Mouse (Mus musculus) myocyte (in vitro differentiated cells): ENCODE measurements around the gene Grid2.

ENCODE experiments used
- CEBPB ChIP-seq: IDR thresholded peaks from 2 replicates; pipeline ENCODE4 v1.6.1; 2011; ENCODE audit warnings: mild to moderate bottlenecking, moderate library complexity; ENCODE audit not compliant: poor library complexity, insufficient read depth, severe bottlenecking
- POLR2A ChIP-seq: IDR thresholded peaks from one replicate; pipeline ENCODE4 v1.6.1; 2011; ENCODE audit warnings: low read depth, mild to moderate bottlenecking, control low read depth, moderate library complexity; ENCODE audit not compliant: insufficient read length
- SRF ChIP-seq: IDR thresholded peaks from one replicate; pipeline ENCODE4 v1.6.1; 2011; ENCODE audit warnings: low read depth; ENCODE audit not compliant: control insufficient read depth, insufficient read length
- USF1 ChIP-seq: IDR thresholded peaks from one replicate; pipeline ENCODE4 v1.6.1; 2011; ENCODE audit warnings: low read depth, mild to moderate bottlenecking, control low read depth, moderate library complexity

DNA sequence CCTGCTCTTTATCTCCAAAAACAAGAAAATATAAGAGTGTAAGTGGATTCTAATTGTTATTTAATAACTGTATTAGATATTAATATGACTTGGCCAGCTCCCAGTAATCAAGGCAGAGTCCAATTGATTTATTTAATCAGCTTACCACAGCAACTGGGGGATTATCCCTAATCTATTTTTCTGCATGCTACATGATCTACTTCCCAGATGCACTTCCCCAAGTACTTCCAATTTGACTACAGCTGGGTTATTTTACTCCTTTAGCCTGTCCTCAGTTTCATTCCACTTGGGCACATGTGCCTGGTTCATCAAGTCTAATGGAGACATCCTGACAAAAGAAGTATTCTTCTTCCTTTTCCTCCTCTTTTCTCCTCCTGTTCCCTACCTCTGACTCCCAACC is 539.0 kb downstream of the Grid2 start:
- no peak for TF ChIP-seq POLR2A
- TF ChIP-seq USF1 = no peak
- TF ChIP-seq SRF = no peak
- TF ChIP-seq CEBPB = no peak
